Mouse (Mus musculus) megakaryocyte, embryonic 14.5 days (primary cell): Measurements from ENCODE around the gene Rcor1.

ENCODE experiments used
- FLI1 ChIP-seq: IDR thresholded peaks from 2 replicates; pipeline ENCODE4 v1.6.1; 2012; ENCODE audit warnings: low read length, inconsistent platforms, mixed read lengths
- GATA1 ChIP-seq: IDR thresholded peaks from 3 replicates; pipeline ENCODE4 v1.6.1; 2012; ENCODE audit warnings: mixed read lengths, low read length, inconsistent platforms, borderline replicate concordance

DNA sequence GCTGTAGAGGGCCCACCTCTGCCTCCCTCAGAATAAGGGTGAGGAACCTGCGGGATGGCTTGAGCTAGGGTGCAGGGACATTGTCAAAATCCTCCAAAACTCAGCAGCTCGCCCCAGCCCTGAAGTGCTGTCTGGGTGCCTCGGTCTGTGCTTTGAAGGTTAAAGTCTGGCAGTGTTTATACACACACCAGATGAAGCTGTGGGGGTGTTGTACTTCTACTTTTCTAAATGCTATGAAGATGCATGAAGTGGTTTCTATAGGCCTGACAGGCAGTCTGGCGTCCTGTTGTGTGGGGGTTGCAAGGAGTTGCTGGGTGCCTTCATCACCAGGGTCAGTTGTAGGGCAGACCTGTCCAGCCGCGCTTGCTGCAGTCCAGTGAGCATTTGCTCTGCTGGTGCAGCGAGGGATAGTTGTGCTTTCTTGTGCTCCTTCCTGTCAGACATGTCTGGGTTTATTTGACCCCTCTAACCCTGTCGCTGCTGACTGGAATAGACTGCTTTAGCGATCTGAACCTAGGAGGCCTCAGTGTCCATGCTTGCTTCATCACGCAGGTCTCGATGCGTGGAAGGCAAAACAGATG is 37.3 kb downstream of the Rcor1 start:
- TF ChIP-seq GATA1 (no peak), FLI1 (no peak)
